Mouse (Mus musculus): ENCODE results near the gene Sav1. TPM values are rescaled to one million over a fixed set of nuclear protein-coding genes. Genes with fewer than 3 reads are reported as not detected.

The Sav1 gene
- total RNA-seq, 1 experiment: 17.8 TPM

DNA sequence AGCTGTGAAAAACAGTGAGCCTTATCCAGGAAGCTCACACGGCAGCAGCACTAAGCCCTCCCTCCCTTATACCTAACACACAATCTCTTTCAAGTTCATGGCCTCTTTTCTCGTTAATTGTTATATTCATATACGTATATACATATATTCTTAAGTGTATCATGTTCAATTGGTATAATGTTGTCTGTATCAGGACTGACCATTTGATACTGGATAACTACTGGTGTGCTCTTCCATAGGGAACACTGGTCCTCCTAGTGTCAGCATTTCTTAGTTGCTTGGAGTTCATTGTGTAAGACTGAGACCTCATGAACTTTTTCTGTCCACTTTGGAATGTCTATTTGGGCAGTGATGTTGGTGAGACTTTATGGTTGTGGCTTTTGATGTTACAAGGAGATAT is 63.7 kb downstream of the Sav1 start:
- H3K9me3 ChIP-seq (ENCODE audit: control insufficient read depth, insufficient read depth, low read depth, low read length): no peaks in the 10 kb centered on the region
- H3K4me3 ChIP-seq (ENCODE audit: insufficient read depth in 1 of 2, low read depth in 1 of 2, low read length in 2 of 2, poor library complexity in 1 of 2, severe bottlenecking in 1 of 2): no peak overlapping the region
- in situ Hi-C loops (cut with MboI; ENCODE audit: low sequenced_read_pairs in 2 of 2, unreplicated experiment in 2 of 2): no loop called here
- TF ChIP-seq MAFK (IDR thresholded peaks at IDR 0.05; ENCODE audit: insufficient read depth, low read depth, low read length) (no peak), CHD2 (IDR thresholded peaks at IDR 0.05; ENCODE audit: low read depth, low read length) (no peak), ZC3H11A (IDR thresholded peaks at IDR 0.05; ENCODE audit: borderline replicate concordance, low read depth, low read length) (no peak), HCFC1 (IDR thresholded peaks at IDR 0.05; ENCODE audit: borderline replicate concordance, insufficient read depth, low read length) (no peak), ZNF384 (IDR thresholded peaks at IDR 0.05; ENCODE audit: low read depth, low read length) (no peak)
- H3K9ac ChIP-seq (ENCODE audit: insufficient read depth, low read depth, low read length, poor library complexity, severe bottlenecking): no peak overlapping the region
- H3K4me1 ChIP-seq (ENCODE audit: control insufficient read depth in 2 of 2, insufficient read depth in 2 of 2, low read length in 2 of 2, poor library complexity in 1 of 2): no peaks in the 10 kb centered on the region
- H3K36me3 ChIP-seq (ENCODE audit: control insufficient read depth, insufficient read depth, low read length, poor library complexity, severe bottlenecking): no peaks in the 10 kb centered on the region
- DNase-seq (ENCODE audit: low read depth, low spot score): no peak
- no peak overlapping the region for H3K27ac ChIP-seq (ENCODE audit: insufficient read depth, low read depth, low read length, poor library complexity, severe bottlenecking)

DNA sequence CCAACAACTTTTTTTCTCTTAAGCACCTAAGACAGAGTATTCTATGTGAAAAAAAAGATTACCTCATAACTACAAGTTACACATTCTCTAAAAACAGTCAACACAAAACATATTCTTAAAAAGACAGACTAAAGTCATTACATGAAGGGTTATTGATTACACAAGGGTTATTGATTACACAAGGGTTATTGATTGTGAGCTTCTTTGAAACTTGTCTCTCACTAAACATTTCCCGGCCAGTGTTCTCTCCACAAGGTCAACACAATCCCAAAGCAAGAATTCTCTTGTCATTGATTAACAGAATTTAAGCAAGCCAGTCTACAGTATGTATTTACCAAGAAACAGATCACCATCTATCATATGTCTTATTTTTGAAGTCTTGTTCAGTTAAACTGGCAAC is 64.7 kb downstream of the Sav1 start:
- in situ Hi-C loops (cut with MboI; ENCODE audit: low sequenced_read_pairs in 2 of 2, unreplicated experiment in 2 of 2): no loop called here

DNA sequence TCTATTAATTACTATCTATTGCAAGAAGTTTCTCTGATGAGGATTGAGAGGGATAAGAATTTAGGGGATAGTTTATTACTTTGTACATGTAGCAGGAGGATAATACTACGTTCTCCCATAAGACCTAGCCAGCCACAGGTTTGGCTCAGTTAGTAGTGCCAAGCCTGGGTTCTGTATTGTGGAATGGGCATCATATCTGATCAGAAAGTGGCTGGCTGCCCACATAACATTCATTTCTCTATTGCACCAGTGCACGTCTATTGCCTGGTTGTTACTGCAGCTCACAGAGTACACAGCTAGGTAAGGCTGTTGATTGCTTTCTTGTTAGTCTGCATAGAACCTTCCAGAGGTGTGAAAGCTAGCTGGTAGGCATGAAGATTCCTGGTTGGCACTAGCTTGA is 68.9 kb downstream of the Sav1 start:
- Histone ChIP-seq H3K4me3 (ENCODE audit: insufficient read depth in 1 of 2, low read depth in 1 of 2, low read length in 2 of 2, poor library complexity in 1 of 2, severe bottlenecking in 1 of 2) (no peak overlapping the region), H3K27ac (ENCODE audit: insufficient read depth, low read depth, low read length, poor library complexity, severe bottlenecking) (no peak overlapping the region), H3K9me3 (ENCODE audit: control insufficient read depth, insufficient read depth, low read depth, low read length) (no peaks in the 10 kb centered on the region), H3K4me1 (ENCODE audit: control insufficient read depth in 2 of 2, insufficient read depth in 2 of 2, low read length in 2 of 2, poor library complexity in 1 of 2) (no peaks in the 10 kb centered on the region), H3K36me3 (ENCODE audit: control insufficient read depth, insufficient read depth, low read length, poor library complexity, severe bottlenecking) (no peaks in the 10 kb centered on the region), H3K9ac (ENCODE audit: insufficient read depth, low read depth, low read length, poor library complexity, severe bottlenecking) (no peak overlapping the region)
- TF ChIP-seq HCFC1 (IDR thresholded peaks at IDR 0.05; ENCODE audit: borderline replicate concordance, insufficient read depth, low read length) (no peak), CHD2 (IDR thresholded peaks at IDR 0.05; ENCODE audit: low read depth, low read length) (no peak), ZNF384 (IDR thresholded peaks at IDR 0.05; ENCODE audit: low read depth, low read length) (no peak), MAFK (IDR thresholded peaks at IDR 0.05; ENCODE audit: insufficient read depth, low read depth, low read length) (no peak), ZC3H11A (IDR thresholded peaks at IDR 0.05; ENCODE audit: borderline replicate concordance, low read depth, low read length) (no peak)
- DNase-seq (ENCODE audit: low read depth, low spot score): no peak
- in situ Hi-C loops (cut with MboI; ENCODE audit: low sequenced_read_pairs in 2 of 2, unreplicated experiment in 2 of 2): no loop called here

More for the DNA sequence above, 64.7 kb downstream of the Sav1 start:
- no peak for DNase-seq (ENCODE audit: low read depth, low spot score)
- no peak overlapping the region for H3K9ac ChIP-seq (ENCODE audit: insufficient read depth, low read depth, low read length, poor library complexity, severe bottlenecking)
- H3K4me1 ChIP-seq (ENCODE audit: control insufficient read depth in 2 of 2, insufficient read depth in 2 of 2, low read length in 2 of 2, poor library complexity in 1 of 2): no peaks in the 10 kb centered on the region
- no peak for TF ChIP-seq HCFC1 (IDR thresholded peaks at IDR 0.05; ENCODE audit: borderline replicate concordance, insufficient read depth, low read length)
- TF ChIP-seq MAFK (IDR thresholded peaks at IDR 0.05; ENCODE audit: insufficient read depth, low read depth, low read length): no peak
- TF ChIP-seq ZC3H11A (IDR thresholded peaks at IDR 0.05; ENCODE audit: borderline replicate concordance, low read depth, low read length): no peak
- no peak for TF ChIP-seq ZNF384 (IDR thresholded peaks at IDR 0.05; ENCODE audit: low read depth, low read length)
- TF ChIP-seq CHD2 (IDR thresholded peaks at IDR 0.05; ENCODE audit: low read depth, low read length): no peak
- no peak overlapping the region for H3K27ac ChIP-seq (ENCODE audit: insufficient read depth, low read depth, low read length, poor library complexity, severe bottlenecking)
- H3K36me3 ChIP-seq (ENCODE audit: control insufficient read depth, insufficient read depth, low read length, poor library complexity, severe bottlenecking): no peaks in the 10 kb centered on the region
- no peaks in the 10 kb centered on the region for H3K9me3 ChIP-seq (ENCODE audit: control insufficient read depth, insufficient read depth, low read depth, low read length)
- no peak overlapping the region for H3K4me3 ChIP-seq (ENCODE audit: insufficient read depth in 1 of 2, low read depth in 1 of 2, low read length in 2 of 2, poor library complexity in 1 of 2, severe bottlenecking in 1 of 2)

Other genes with a start within 250 kb of the Sav1 start
- 0.90 and 3.0 TPM in 2 replicates for gene Cdkl1, start 195.7 kb downstream of the Sav1 start, total RNA-seq (2012; rRNA removed)
- 2.5 and 5.8 TPM in 2 replicates for gene Atl1, start 94.4 kb downstream of the Sav1 start, total RNA-seq (2012; rRNA removed)
- gene Map4k5, start 93.8 kb downstream of the Sav1 start, total RNA-seq (2012; rRNA removed): 22.5 and 29.8 TPM in 2 replicates
- 9.0 and 13.9 TPM in 2 replicates for gene Nin, start 126.7 kb upstream of the Sav1 start, total RNA-seq (2012; rRNA removed)
- not detected in 2 replicates for gene Abhd12b, start 167.1 kb upstream of the Sav1 start, total RNA-seq (2012; rRNA removed)
- 1.4 TPM in 2 replicates for gene Pygl, start 244.5 kb upstream of the Sav1 start, total RNA-seq (2012; rRNA removed)

All from ES-E14 (cell line).